Mouse (Mus musculus): ENCODE measurements around the gene Zdhhc9.

Zdhhc9 gene

GRCm38 (mm10) chrX:48127502-48128218 lies 81.0 kb downstream of the Zdhhc9 start:
- peak; percentile 59 for DNase-seq (ENCODE audit: low read depth, low spot score)

DNA sequence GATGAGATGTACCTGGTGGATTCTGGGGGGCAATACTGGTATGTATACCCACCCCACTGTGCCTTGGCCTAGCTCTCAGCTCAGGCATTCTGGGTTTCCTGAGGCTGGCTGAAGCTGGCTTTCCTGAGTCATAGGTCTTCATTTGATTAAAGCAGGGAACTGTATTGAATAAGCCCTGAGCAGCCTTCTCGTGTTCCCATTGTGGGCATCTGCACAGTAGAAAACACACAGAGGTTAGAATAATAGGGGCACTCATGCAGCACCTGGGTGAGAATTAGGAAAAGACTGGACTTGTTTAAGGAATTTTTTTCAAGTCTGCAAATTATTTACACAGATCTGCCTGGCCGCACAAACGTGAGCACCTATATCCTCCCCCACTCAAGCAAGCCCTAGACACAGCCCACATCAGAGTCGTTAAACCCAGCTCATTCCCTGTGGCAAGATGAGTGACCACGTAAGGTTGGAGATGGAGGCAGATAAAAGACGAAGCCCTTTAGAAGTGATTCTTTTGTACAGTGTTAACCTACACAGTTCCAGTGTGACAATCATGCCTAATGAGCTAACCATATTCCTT lies 81.7 kb downstream of the Zdhhc9 start:
- DNase-seq (ENCODE audit: low read depth, low spot score), result no peak

DNA sequence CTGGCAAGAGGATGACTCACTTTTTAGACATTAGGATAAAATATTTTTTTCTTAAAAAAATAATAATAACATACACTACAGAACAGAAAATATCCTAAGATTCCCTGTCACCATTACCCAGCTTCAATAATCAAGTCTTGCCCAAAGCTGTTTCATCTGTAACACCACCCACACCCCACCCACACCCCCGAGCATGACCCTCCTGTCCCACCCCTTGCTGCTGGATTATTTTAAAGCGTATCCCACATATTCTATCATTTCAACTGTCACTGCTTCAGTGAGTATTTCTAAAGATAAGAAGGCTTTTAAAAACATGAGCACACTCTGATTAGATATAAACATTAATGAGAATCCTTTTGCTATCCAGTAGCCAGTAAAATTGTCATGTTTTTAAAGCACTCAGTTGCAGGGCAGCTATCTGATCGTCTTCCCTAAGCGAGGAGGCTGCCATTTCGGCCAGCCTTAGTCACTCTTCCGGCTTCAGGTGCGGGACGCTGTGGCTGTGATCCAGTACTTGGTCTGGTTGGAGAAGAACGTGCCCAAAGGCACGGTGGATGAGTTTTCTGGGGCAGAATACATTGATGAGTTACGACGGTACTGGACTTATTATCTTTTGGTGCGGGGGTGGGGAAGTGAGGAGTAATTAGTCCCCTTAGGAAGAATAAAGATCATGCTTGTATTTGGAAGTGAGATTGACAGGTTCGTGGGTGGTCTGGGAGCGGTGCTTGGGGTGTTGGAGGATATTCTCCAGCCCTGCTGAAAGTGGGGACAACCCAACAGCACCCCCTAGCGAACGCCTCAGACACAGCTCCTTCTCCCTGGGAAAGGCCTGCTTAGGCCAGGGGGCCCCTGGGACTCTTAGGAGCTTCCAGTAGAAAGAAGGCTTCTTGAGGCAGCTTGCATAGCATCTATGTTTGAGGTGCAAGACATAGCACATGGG lies 84.3 kb downstream of the Zdhhc9 start:
- DNase-seq (ENCODE audit: low read depth, low spot score), result peak; percentile 77
